Mouse (Mus musculus) thymus, adult 2 months (tissue): Measurements from ENCODE around the gene Dmrtc2.

Experiments
- CTCF ChIP-seq: fragments of 200-500 bp; IDR thresholded peaks from 2 replicates; pipeline ENCODE4 v1.5.1; 2012; ENCODE audit warnings: mild to moderate bottlenecking, control low read depth, low read length, moderate library complexity, borderline replicate concordance; ENCODE audit not compliant: control insufficient read depth, poor library complexity, insufficient read depth; ENCODE audit errors: extremely low read depth
- POLR2A ChIP-seq: fragments of 200-500 bp; IDR thresholded peaks from 2 replicates; pipeline ENCODE4 v1.6.1; 2012; ENCODE audit warnings: mild to moderate bottlenecking, low read length, control low read depth, moderate library complexity; ENCODE audit not compliant: control insufficient read depth, poor library complexity, insufficient read depth; ENCODE audit errors: extremely low read depth

DNA sequence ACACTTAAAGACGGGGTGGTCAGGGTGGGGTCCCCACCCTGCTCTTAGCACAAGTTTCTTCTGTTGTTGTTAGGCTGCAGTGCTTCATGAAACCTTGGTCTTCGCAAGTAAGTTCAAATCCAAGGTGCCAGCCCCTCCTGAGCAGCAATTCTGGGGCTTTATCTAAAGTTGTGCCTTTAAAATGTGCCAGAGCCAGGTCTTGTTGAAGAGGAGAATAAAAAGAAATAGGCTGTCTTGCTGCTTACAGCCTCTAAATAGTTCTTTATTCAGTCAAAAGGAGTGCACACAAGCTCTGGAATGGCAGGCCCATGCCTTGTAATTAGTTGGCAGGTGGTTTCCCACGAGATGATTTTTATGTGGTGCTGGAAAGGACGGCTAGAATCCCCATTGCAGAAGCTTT is 17.2 kb downstream of the Dmrtc2 start:
- TF ChIP-seq POLR2A (no peak), CTCF (no peak)
